Mouse (Mus musculus): ENCODE data around the gene Dnmbp. TPM values are rescaled to one million over a fixed set of nuclear protein-coding genes. Genes with fewer than 3 reads are reported as not detected.

Dnmbp gene
- total and polyA plus RNA-seq, 3 experiments: 0.07 to 0.33 TPM; not detected in 1

- DNase-seq (ENCODE audit: low spot score) (no peak), ATAC-seq (ENCODE audit: extremely low read depth, insufficient number of reproducible peaks, low FRiP score, poor library complexity, severe bottlenecking) (no peak)
- TF ChIP-seq TAL1 (conservative IDR thresholded peaks at IDR 0.05; ENCODE audit: low read depth, low read length): no peak
- TF ChIP-seq CTCF (IDR thresholded peaks at IDR 0.05; ENCODE audit: low read depth, low read length): no peak
- TF ChIP-seq POLR2AphosphoS5 (IDR thresholded peaks at IDR 0.05; ENCODE audit: insufficient replicate concordance, low read depth, low read length): no peak
- TF ChIP-seq GATA1 (IDR thresholded peaks at IDR 0.05; ENCODE audit: borderline replicate concordance, low read length): no peak
- no peak for TF ChIP-seq GATA2 (IDR thresholded peaks at IDR 0.05; ENCODE audit: borderline replicate concordance, low read depth, low read length)
- Histone ChIP-seq H3K9me3 (replicated peaks) (no peaks in the 10 kb centered on the region), H3K4me1 (ENCODE audit: insufficient read depth, low read depth, low read length) (no peaks in the 10 kb centered on the region), H3K4me3 (ENCODE audit: low read depth, low read length) (no peak overlapping the region), H3K36me3 (replicated peaks) (no peaks in the 10 kb centered on the region), H3K27me3 (ENCODE audit: insufficient read depth, low read length) (peaks cover 3% of the 10 kb centered on the region; the same call in 1 of the 2 replicates)
These were observed 113.1 kb downstream of the Dnmbp start for GRCm38 (mm10) chr19:43826855-43827254.

DNA sequence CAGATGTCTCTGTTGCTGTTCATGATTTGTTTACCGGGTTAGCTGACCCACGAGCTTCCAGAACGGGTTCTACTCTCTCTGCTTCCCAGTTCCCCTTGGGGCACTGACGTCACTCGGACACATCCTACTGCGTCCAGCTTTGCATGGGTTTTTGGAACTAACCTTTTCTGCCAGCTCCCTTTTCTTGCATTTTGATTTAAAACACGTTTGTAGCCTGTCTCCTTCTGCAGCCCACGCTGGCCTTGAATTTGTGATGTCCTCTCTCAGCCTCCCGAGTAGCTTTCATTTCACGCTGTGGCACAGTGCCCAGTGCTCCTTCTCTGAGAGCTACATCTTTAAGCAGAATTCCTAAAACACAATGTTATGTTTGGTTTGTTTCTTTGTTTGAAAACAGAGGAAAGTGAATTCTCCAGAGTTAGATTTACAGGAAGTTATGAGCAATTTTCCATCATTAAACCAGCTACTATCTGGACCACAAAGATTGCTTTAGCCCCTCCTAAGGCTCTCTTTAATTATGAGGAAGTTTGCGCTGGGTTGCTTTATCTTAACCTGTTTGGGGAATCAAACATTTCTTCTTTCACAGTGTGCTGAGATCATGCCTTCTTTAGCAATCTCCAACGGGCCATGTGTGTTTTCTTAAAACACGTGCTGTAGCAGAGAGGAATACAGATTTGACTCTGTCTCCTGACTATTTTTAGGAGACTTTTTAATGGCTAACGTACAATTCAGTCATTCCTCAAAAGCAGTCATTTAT is 124.2 kb downstream of the Dnmbp start:
- H3K4me1 ChIP-seq (ENCODE audit: insufficient read depth, low read depth, low read length): no peaks in the 10 kb centered on the region
- H3K9me3 ChIP-seq (replicated peaks): no peaks in the 10 kb centered on the region
- H3K4me3 ChIP-seq (ENCODE audit: low read depth, low read length): no peak overlapping the region
- DNase-seq (ENCODE audit: low spot score) (no peak), ATAC-seq (ENCODE audit: extremely low read depth, insufficient number of reproducible peaks, low FRiP score, poor library complexity, severe bottlenecking) (no peak)
- no peaks in the 10 kb centered on the region for H3K27me3 ChIP-seq (ENCODE audit: insufficient read depth, low read length)
- H3K36me3 ChIP-seq (replicated peaks): no peaks in the 10 kb centered on the region
- TF ChIP-seq POLR2AphosphoS5 (IDR thresholded peaks at IDR 0.05; ENCODE audit: insufficient replicate concordance, low read depth, low read length) (no peak), CTCF (IDR thresholded peaks at IDR 0.05; ENCODE audit: low read depth, low read length) (no peak), GATA2 (IDR thresholded peaks at IDR 0.05; ENCODE audit: borderline replicate concordance, low read depth, low read length) (no peak), TAL1 (conservative IDR thresholded peaks at IDR 0.05; ENCODE audit: low read depth, low read length) (no peak), GATA1 (IDR thresholded peaks at IDR 0.05; ENCODE audit: borderline replicate concordance, low read length) (no peak)

DNA sequence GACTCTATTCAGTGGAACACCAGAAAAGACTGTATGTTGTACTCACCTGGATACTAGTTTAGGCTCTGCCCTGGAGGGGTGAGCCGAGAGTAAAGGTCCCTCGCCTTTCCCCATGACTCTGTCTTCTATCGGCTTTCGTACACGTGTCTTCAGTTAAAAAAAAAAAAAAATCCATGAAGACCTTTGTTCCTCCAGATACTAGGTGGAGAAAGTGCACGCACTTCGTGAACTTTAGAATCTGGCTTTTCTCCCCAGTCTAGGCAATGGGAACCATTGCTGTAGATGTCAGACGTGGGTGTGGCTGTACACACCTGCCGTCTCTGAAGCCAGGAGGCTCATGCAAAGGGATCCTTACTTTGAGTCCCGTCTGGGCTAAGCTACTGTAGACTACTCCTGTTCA is 126.7 kb downstream of the Dnmbp start:
- Histone ChIP-seq H3K36me3 (replicated peaks) (no peaks in the 10 kb centered on the region), H3K4me3 (ENCODE audit: low read depth, low read length) (no peak overlapping the region), H3K4me1 (ENCODE audit: insufficient read depth, low read depth, low read length) (no peaks in the 10 kb centered on the region), H3K27me3 (ENCODE audit: insufficient read depth, low read length) (no peaks in the 10 kb centered on the region), H3K9me3 (replicated peaks) (no peaks in the 10 kb centered on the region)
- DNase-seq (ENCODE audit: low spot score) (no peak), ATAC-seq (ENCODE audit: extremely low read depth, insufficient number of reproducible peaks, low FRiP score, poor library complexity, severe bottlenecking) (no peak)
- TF ChIP-seq TAL1 (conservative IDR thresholded peaks at IDR 0.05; ENCODE audit: low read depth, low read length) (no peak), POLR2AphosphoS5 (IDR thresholded peaks at IDR 0.05; ENCODE audit: insufficient replicate concordance, low read depth, low read length) (no peak), GATA2 (IDR thresholded peaks at IDR 0.05; ENCODE audit: borderline replicate concordance, low read depth, low read length) (no peak), GATA1 (IDR thresholded peaks at IDR 0.05; ENCODE audit: borderline replicate concordance, low read length) (no peak), CTCF (IDR thresholded peaks at IDR 0.05; ENCODE audit: low read depth, low read length) (no peak)

DNA sequence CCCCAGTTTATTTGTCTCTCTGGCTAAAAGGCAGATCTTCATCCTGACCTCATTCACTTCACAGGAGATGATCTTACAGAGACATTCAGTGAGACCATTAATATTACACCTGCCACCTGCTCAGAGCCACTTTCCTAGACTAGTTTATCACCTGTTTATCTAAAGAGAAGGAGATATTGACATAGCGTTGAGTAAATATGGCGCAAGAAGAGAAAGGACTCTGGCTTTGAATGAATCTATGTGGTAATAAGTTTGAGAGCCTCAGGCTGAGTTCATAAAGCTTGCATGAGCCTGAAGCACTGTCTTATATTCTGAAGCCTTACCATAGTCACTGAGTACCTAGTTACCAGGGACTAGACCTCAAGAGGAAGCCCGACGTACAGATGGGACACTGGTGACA is 128.6 kb downstream of the Dnmbp start:
- H3K27me3 ChIP-seq (ENCODE audit: insufficient read depth, low read length): no peaks in the 10 kb centered on the region
- no peak for DNase-seq (ENCODE audit: low spot score)
- no peaks in the 10 kb centered on the region for H3K4me1 ChIP-seq (ENCODE audit: insufficient read depth, low read depth, low read length)
- TF ChIP-seq GATA2 (IDR thresholded peaks at IDR 0.05; ENCODE audit: borderline replicate concordance, low read depth, low read length) (no peak), GATA1 (IDR thresholded peaks at IDR 0.05; ENCODE audit: borderline replicate concordance, low read length) (no peak), POLR2AphosphoS5 (IDR thresholded peaks at IDR 0.05; ENCODE audit: insufficient replicate concordance, low read depth, low read length) (no peak), CTCF (IDR thresholded peaks at IDR 0.05; ENCODE audit: low read depth, low read length) (no peak), TAL1 (conservative IDR thresholded peaks at IDR 0.05; ENCODE audit: low read depth, low read length) (no peak)
- no peaks in the 10 kb centered on the region for H3K9me3 ChIP-seq (replicated peaks)
- no peaks in the 10 kb centered on the region for H3K36me3 ChIP-seq (replicated peaks)
- ATAC-seq (ENCODE audit: extremely low read depth, insufficient number of reproducible peaks, low FRiP score, poor library complexity, severe bottlenecking): no peak
- no peak overlapping the region for H3K4me3 ChIP-seq (ENCODE audit: low read depth, low read length)

- DNase-seq (ENCODE audit: low spot score) (no peak), ATAC-seq (ENCODE audit: extremely low read depth, insufficient number of reproducible peaks, low FRiP score, poor library complexity, severe bottlenecking) (no peak)
- no peaks in the 10 kb centered on the region for H3K36me3 ChIP-seq (replicated peaks)
- no peak overlapping the region for H3K4me3 ChIP-seq (ENCODE audit: low read depth, low read length)
- no peaks in the 10 kb centered on the region for H3K4me1 ChIP-seq (ENCODE audit: insufficient read depth, low read depth, low read length)
- no peak for TF ChIP-seq CTCF (IDR thresholded peaks at IDR 0.05; ENCODE audit: low read depth, low read length)
- no peak for TF ChIP-seq GATA1 (IDR thresholded peaks at IDR 0.05; ENCODE audit: borderline replicate concordance, low read length)
- TF ChIP-seq TAL1 (conservative IDR thresholded peaks at IDR 0.05; ENCODE audit: low read depth, low read length): no peak
- TF ChIP-seq POLR2AphosphoS5 (IDR thresholded peaks at IDR 0.05; ENCODE audit: insufficient replicate concordance, low read depth, low read length): no peak
- no peak for TF ChIP-seq GATA2 (IDR thresholded peaks at IDR 0.05; ENCODE audit: borderline replicate concordance, low read depth, low read length)
- H3K27me3 ChIP-seq (ENCODE audit: insufficient read depth, low read length): peaks cover 4% of the 10 kb centered on the region; the same call in 1 of the 2 replicates
- H3K9me3 ChIP-seq (replicated peaks): no peaks in the 10 kb centered on the region
These were observed 130.7 kb downstream of the Dnmbp start for GRCm38 (mm10) chr19:43809331-43809730.

DNA sequence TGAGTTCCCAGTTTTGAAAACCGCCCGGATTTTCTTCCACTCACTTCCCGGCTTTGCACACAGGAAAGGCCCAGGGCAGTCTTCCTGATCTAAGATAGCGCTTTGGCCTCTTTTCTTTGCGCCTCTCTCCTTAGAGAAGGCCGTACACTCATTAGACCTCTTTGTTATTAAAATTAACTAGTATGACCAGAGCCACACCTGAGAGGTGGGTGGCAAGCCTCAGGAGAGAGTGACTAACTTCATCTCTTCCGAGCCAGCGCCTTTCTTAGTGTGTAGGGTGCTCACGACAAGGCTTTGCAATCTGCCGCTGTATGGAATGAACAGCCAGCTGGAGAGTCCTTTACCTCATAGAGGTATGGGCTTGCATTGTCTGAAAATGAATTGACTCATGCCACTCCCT is 136.1 kb downstream of the Dnmbp start:
- no peaks in the 10 kb centered on the region for H3K9me3 ChIP-seq (replicated peaks)

More for the DNA sequence above, 136.1 kb downstream of the Dnmbp start:
- DNase-seq (ENCODE audit: low spot score) (no peak), ATAC-seq (ENCODE audit: extremely low read depth, insufficient number of reproducible peaks, low FRiP score, poor library complexity, severe bottlenecking) (no peak)
- H3K4me3 ChIP-seq (ENCODE audit: low read depth, low read length): no peak overlapping the region
- no peaks in the 10 kb centered on the region for H3K36me3 ChIP-seq (replicated peaks)
- H3K4me1 ChIP-seq (ENCODE audit: insufficient read depth, low read depth, low read length): no peaks in the 10 kb centered on the region
- TF ChIP-seq GATA2 (IDR thresholded peaks at IDR 0.05; ENCODE audit: borderline replicate concordance, low read depth, low read length) (no peak), POLR2AphosphoS5 (IDR thresholded peaks at IDR 0.05; ENCODE audit: insufficient replicate concordance, low read depth, low read length) (no peak), CTCF (IDR thresholded peaks at IDR 0.05; ENCODE audit: low read depth, low read length) (no peak), TAL1 (conservative IDR thresholded peaks at IDR 0.05; ENCODE audit: low read depth, low read length) (no peak), GATA1 (IDR thresholded peaks at IDR 0.05; ENCODE audit: borderline replicate concordance, low read length) (no peak)
- H3K27me3 ChIP-seq (ENCODE audit: insufficient read depth, low read length): peaks cover 14% of the 10 kb centered on the region

Data from G1E (cell line).